Mouse (Mus musculus) midbrain, embryonic 14.5 days (tissue): ENCODE measurements around the gene Kcna4. TPM values are rescaled to one million over a fixed set of nuclear protein-coding genes. Genes with fewer than 3 reads are reported as not detected.
A peak's percentile ranks its signal among the peaks of the same experiment; 100 is the strongest.

Experiments
- ATAC-seq: fragments of 200-750 bp; cut with Nextera tagmentation; 2 replicates; pipeline ENCODE4 v1.8.0; 2017; ENCODE audit warnings: moderate number of reproducible peaks, moderate library complexity; ENCODE audit not compliant: low FRiP score, low TSS enrichment
- DNase-seq: peaks from one replicate; pipeline ENCODE4 v3.0.0-alpha.2; 2015
- H3K27ac ChIP-seq: fragments of 300-500 bp; sonication (generic); replicated peaks from 2 replicates; pipeline ENCODE4 v1.5.1; 2014; ENCODE audit warnings: mild to moderate bottlenecking, low read depth, low read length, moderate library complexity
- H3K27me3 ChIP-seq: fragments of 300-500 bp; sonication (generic); 2 replicates; pipeline ENCODE4 v1.6.1; 2014; ENCODE audit warnings: low read length, control low read depth, mixed read lengths; ENCODE audit not compliant: control insufficient read depth, insufficient read depth
- H3K36me3 ChIP-seq: fragments of 300-500 bp; sonication (generic); 2 replicates; pipeline ENCODE4 v1.6.1; 2014; ENCODE audit warnings: low read length, control low read depth; ENCODE audit not compliant: control insufficient read depth, insufficient read depth
- H3K4me1 ChIP-seq: fragments of 300-500 bp; sonication (generic); 2 replicates; pipeline ENCODE4 v1.6.1; 2014; ENCODE audit warnings: mild to moderate bottlenecking, antibody characterized with exemption, low read length, control low read depth; ENCODE audit not compliant: control insufficient read depth, insufficient read depth
- H3K4me2 ChIP-seq: fragments of 300-500 bp; sonication (generic); 2 replicates; pipeline ENCODE4 v1.6.1; 2014; ENCODE audit warnings: mild to moderate bottlenecking, low read length, moderate library complexity
- H3K4me3 ChIP-seq: fragments of 300-500 bp; sonication (generic); replicated peaks from 2 replicates; pipeline ENCODE4 v1.5.1; 2014; ENCODE audit warnings: low read depth, low read length
- H3K9ac ChIP-seq: fragments of 300-500 bp; sonication (generic); replicated peaks from 2 replicates; pipeline ENCODE4 v1.6.1; 2014; ENCODE audit warnings: mild to moderate bottlenecking, low read length, moderate library complexity
- H3K9me3 ChIP-seq: fragments of 300-500 bp; sonication (generic); 2 replicates; pipeline ENCODE4 v1.6.1; 2016; ENCODE audit warnings: low read length, control low read depth, mixed read lengths; ENCODE audit not compliant: control insufficient read depth
- WGBS: fragments of 180-500 bp; shearing (Covaris S2); extraction: QIAGEN DNeasy Blood & Tissue Kit; methylation state at CpG from one replicate; pipeline ENCODE4 v1.1.7; 2014; 5-methylcytosine and 5-hydroxymethylcytosine counted together
- polyA plus RNA-seq: library from polyadenylated mRNA; unstranded; fragments of >200 nt; fragmentation: Nextera tagmentation; extraction: Ambion mirVana; gene quantifications from 2 replicates; pipeline ENCODE4 v1.2.1, GENCODE M21; 2014

Kcna4 gene
- polyA plus RNA-seq, 1 experiment from 2014 or later: 5.7 TPM

DNA sequence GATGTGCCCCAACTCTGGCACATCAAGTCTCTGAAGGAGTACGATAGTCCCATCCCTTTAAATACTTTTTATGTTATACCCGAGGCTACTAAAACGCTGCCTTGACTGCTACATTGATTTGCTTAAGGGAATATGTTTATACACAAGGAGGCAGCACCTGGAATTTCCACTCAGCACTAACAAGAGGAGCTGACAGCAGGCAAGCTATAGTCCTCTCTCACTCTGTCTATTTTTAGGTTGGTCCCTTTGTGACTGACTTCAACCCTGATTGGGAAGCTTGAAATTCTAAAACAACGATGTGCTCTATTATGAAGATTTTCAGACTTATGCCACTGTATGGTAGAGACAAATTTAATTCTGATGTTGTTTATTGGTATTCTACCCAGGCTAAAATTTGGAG, 15.6 kb downstream of the Kcna4 start:
- H3K4me1 ChIP-seq: no peaks in the 10 kb centered on the region
- no peak for DNase-seq
- no peak overlapping the region for H3K4me3 ChIP-seq
- no peaks in the 10 kb centered on the region for H3K36me3 ChIP-seq
- ATAC-seq: no peak
- no peaks in the 10 kb centered on the region for H3K9me3 ChIP-seq
- H3K27ac ChIP-seq: no peak overlapping the region
- no peaks in the 10 kb centered on the region for H3K27me3 ChIP-seq
- no peak overlapping the region for H3K9ac ChIP-seq
- H3K4me2 ChIP-seq: no peak overlapping the region
- 71% methylated on average over 4 of the region's 4 CpGs for WGBS

DNA sequence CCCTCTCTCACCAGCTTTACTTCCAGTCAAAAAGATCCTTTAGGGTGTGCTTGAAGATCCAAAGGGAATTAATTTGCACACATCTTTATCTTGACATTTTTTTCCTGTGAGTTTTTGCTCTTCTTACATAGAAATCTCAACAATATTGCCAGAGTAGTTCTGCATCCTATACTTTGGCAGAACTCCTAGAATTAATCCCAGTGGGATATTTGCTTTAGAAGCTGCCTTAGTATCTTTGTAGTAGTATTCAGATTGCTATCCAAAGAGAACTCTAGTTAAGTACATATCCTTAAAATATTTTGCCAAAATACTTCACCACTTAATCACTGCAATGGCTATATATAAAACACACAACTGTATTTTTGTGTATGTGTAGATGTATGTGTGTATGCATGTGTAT, 28.2 kb downstream of the Kcna4 start:
- no peak overlapping the region for H3K9ac ChIP-seq
- no peak overlapping the region for H3K4me2 ChIP-seq
- H3K27ac ChIP-seq: no peak overlapping the region
- peaks cover 5% of the 10 kb centered on the region; the same call in 1 of the 2 replicates for H3K4me1 ChIP-seq
- no peak for ATAC-seq
- no peak overlapping the region for H3K4me3 ChIP-seq
- no peaks in the 10 kb centered on the region for H3K9me3 ChIP-seq
- H3K36me3 ChIP-seq: no peaks in the 10 kb centered on the region
- no peaks in the 10 kb centered on the region for H3K27me3 ChIP-seq
- DNase-seq: no peak

DNA sequence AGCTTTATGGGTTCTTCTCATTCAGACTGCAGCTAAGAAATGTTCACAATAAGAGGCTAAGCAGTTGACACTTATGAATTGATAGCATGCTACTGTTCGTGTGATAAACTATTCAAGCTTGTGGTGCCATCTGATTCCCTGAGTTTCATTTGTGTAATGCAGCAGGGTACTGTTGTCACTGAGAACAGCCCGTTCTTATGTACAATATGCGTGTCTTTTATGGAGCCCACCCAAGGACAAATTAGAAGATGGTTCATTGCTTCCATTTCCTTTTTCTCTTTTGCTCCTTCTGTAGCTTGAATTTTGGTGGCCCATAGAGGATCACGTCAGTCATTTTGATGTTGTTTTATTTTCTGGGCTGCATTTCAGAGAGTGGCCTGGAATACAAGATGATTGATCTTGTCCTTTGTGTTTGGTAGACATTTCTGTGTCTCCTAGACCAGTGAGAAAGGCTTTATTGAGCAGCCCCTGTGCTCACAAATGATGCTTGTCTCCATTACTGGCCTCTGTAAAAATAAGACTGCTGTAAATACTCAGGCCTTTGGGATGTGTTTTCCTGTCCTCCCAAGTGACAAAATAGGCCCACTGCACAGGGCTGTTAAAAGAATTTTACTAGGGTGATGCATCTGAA, 31.3 kb downstream of the Kcna4 start:
- DNase-seq (no peak), ATAC-seq (no peak)
- Histone ChIP-seq H3K4me2 (no peak overlapping the region), H3K4me1 (peaks cover 5% of the 10 kb centered on the region; the same call in 1 of the 2 replicates), H3K4me3 (no peak overlapping the region), H3K36me3 (no peaks in the 10 kb centered on the region), H3K9ac (no peak overlapping the region), H3K27me3 (no peaks in the 10 kb centered on the region), H3K9me3 (no peaks in the 10 kb centered on the region), H3K27ac (no peak overlapping the region)
- 64% methylated on average over 4 of the region's 4 CpGs for WGBS

DNA sequence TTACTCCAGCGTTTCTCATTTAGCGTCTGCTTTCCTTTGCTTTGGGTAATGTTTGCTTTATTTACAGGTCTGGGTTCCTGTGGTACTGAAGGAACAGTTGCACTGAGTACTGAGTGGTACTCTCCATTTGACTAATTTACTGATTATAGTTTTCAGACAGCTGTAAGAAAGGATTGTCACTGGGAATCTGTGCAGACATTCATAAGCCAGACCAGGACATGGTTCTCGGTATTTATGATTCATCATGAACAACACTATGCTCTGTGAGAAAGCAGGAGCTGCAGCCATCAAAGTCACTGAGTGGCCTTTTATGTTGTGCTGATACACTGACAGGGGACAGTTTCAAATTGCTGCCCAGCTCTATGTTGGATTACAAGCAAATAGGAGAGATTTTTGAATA, 33.7 kb downstream of the Kcna4 start:
- WGBS: 91% methylated on average over 3 of the region's 3 CpGs
- no peak for DNase-seq
- H3K36me3 ChIP-seq: no peaks in the 10 kb centered on the region
- H3K4me2 ChIP-seq: no peak overlapping the region
- no peak overlapping the region for H3K27ac ChIP-seq
- H3K9ac ChIP-seq: no peak overlapping the region
- H3K27me3 ChIP-seq: no peaks in the 10 kb centered on the region
- H3K4me3 ChIP-seq: no peak overlapping the region
- H3K9me3 ChIP-seq: no peaks in the 10 kb centered on the region
- peaks cover 5% of the 10 kb centered on the region; the same call in 1 of the 2 replicates for H3K4me1 ChIP-seq
- ATAC-seq: no peak

DNA sequence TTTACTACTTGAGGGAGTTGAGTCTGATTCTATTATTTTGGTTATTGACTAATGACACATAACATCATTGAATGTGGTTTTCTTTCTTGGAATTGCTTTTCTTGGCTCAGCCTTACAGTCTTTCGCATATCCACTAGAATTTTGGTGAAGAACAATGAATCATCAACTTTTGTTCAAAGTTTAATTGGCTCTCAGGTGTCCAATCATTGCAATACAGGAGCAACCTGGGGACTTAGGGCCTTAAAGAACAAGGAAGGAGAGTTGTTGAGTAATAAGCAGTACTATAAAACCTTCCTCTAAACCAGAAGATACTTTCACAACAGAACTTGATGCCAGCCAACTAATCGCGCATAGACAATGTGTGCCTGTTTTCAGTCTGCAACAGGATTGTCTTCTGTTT, 36.8 kb downstream of the Kcna4 start:
- no peak overlapping the region for H3K4me3 ChIP-seq
- 94% methylated on average over 3 of the region's 3 CpGs for WGBS
- H3K9me3 ChIP-seq: no peaks in the 10 kb centered on the region
- H3K4me2 ChIP-seq: no peak overlapping the region
- no peak for ATAC-seq
- DNase-seq: no peak
- H3K27me3 ChIP-seq: no peaks in the 10 kb centered on the region
- H3K36me3 ChIP-seq: no peaks in the 10 kb centered on the region
- no peak overlapping the region for H3K27ac ChIP-seq
- H3K9ac ChIP-seq: no peak overlapping the region
- H3K4me1 ChIP-seq: peaks cover under 1% of the 10 kb centered on the region; the same call in 1 of the 2 replicates

DNA sequence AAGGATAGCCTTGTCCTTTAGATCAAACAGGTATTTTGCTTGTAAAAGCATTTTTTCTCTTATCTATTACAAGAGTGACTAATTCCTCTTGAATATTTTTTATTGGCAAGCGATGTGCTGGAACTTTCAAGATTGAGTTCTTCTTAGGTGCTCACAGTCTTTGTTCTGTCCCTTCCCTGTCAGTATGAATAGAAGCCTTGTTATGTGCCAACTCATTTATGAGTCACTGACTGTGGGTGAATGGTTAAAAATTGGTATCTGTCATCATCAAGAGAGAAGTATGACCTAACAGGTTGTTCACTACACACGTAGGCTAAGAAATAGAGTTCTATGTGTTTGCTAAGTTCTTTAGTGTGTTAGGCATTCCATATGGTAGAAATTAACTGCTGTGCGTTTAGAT, 50.9 kb downstream of the Kcna4 start:
- H3K9me3 ChIP-seq: no peaks in the 10 kb centered on the region
- H3K4me2 ChIP-seq: no peak overlapping the region
- WGBS: 89% methylated on average over 3 of the region's 3 CpGs
- no peaks in the 10 kb centered on the region for H3K27me3 ChIP-seq
- no peak overlapping the region for H3K27ac ChIP-seq
- DNase-seq (no peak), ATAC-seq (no peak)
- no peak overlapping the region for H3K9ac ChIP-seq
- no peaks in the 10 kb centered on the region for H3K4me1 ChIP-seq
- no peaks in the 10 kb centered on the region for H3K36me3 ChIP-seq
- H3K4me3 ChIP-seq: no peak overlapping the region

DNA sequence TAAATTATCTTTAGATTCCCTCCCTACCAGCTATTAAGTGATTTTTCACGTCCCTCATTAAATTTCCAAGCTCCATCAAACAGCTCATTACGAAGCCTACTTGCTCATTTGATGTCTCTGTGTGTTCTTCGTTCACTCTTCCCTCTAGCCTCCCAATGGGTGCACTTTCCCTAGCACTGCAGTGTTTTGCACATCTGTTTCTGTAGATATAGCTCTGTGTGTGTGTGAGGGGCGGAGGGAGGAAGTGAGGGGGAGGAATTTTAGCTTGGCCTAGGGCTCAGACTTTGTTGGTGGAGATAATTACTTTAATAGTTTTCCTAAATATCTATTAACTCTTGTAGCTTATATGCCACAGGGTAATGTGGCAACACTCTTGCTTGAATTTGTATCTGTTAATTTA, 54.4 kb downstream of the Kcna4 start:
- no peaks in the 10 kb centered on the region for H3K27me3 ChIP-seq

DNA sequence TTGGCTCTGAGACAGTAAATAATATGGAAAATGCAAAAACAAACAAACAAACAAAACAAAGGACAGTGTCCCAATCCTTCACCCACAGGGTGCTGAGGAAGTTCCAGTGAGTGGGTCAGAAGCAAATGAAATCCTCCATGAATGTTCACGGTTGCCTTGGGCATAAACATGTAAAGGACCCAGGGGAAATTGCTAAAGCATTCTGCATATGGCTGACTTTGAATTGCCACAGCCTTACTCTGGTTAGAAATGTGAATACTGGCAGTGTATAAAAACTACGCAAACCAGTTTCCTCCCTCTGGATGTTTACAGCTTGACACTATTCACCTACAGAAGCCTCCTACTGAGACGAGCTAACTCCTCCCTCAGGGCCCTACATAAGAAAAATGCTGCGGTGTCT, 54.9 kb downstream of the Kcna4 start:
- peak overlapping the region; percentile 49; the same call in 1 of the 2 replicates for H3K27ac ChIP-seq
- peak; percentile 28; the same call in 1 of the 2 replicates for ATAC-seq
- peak; percentile 44 for DNase-seq
- H3K9ac ChIP-seq: no peak overlapping the region
- H3K4me3 ChIP-seq: no peak overlapping the region
- 55% methylated on average over 4 of the region's 4 CpGs for WGBS
- no peaks in the 10 kb centered on the region for H3K27me3 ChIP-seq
- H3K9me3 ChIP-seq: no peaks in the 10 kb centered on the region
- no peak overlapping the region for H3K4me2 ChIP-seq
- H3K36me3 ChIP-seq: no peaks in the 10 kb centered on the region
- no peaks in the 10 kb centered on the region for H3K4me1 ChIP-seq

More for the DNA sequence above, 54.4 kb downstream of the Kcna4 start:
- Histone ChIP-seq H3K9ac (no peak overlapping the region), H3K9me3 (no peaks in the 10 kb centered on the region), H3K4me2 (no peak overlapping the region), H3K4me1 (no peaks in the 10 kb centered on the region), H3K36me3 (no peaks in the 10 kb centered on the region), H3K4me3 (no peak overlapping the region), H3K27ac (no peak overlapping the region)
- ATAC-seq: peak; percentile 62
- 62% methylated on average over 4 of the region's 4 CpGs for WGBS
- DNase-seq: peak; percentile 47
